Mouse (Mus musculus) midbrain, postnatal 0 days (tissue): ENCODE measurements around the gene BC030867. TPM values are rescaled to one million over a fixed set of nuclear protein-coding genes. Genes with fewer than 3 reads are reported as not detected.
A peak's percentile ranks its signal among the peaks of the same experiment; 100 is the strongest.

ENCODE experiments used
- ATAC-seq: fragments of 200-750 bp; cut with Nextera tagmentation; 2 replicates; pipeline ENCODE4 v1.8.0; 2017; ENCODE audit warnings: moderate number of reproducible peaks, mild to moderate bottlenecking, moderate TSS enrichment, moderate library complexity; ENCODE audit not compliant: low FRiP score
- DNase-seq: peaks from one replicate; pipeline ENCODE4 v3.0.0-alpha.2; 2015; ENCODE audit warnings: low spot score
- H3K27ac ChIP-seq: fragments of 300-500 bp; sonication (generic); 2 replicates; pipeline ENCODE4 v1.5.1; 2014; ENCODE audit warnings: low read depth, mild to moderate bottlenecking, low read length, mixed read lengths
- H3K27me3 ChIP-seq: fragments of 300-500 bp; sonication (generic); 2 replicates; pipeline ENCODE4 v1.6.1; 2014; ENCODE audit warnings: low read length, control low read depth, mixed read lengths; ENCODE audit not compliant: insufficient read depth
- H3K36me3 ChIP-seq: fragments of 300-500 bp; sonication (generic); 2 replicates; pipeline ENCODE4 v1.6.1; 2014; ENCODE audit warnings: low read length, control low read depth, mixed read lengths; ENCODE audit not compliant: insufficient read depth
- H3K4me1 ChIP-seq: fragments of 300-500 bp; sonication (generic); 2 replicates; pipeline ENCODE4 v1.6.1; 2014; ENCODE audit warnings: mild to moderate bottlenecking, control low read depth, antibody characterized with exemption, low read length, mixed read lengths; ENCODE audit not compliant: insufficient read depth
- H3K4me2 ChIP-seq: fragments of 300-500 bp; sonication (generic); 2 replicates; pipeline ENCODE4 v1.6.1; 2014; ENCODE audit warnings: low read depth, mild to moderate bottlenecking, low read length, mixed read lengths; ENCODE audit not compliant: poor library complexity, severe bottlenecking
- H3K4me3 ChIP-seq: fragments of 300-500 bp; sonication (generic); 2 replicates; pipeline ENCODE4 v1.5.1; 2014; ENCODE audit warnings: low read depth, mild to moderate bottlenecking, low read length, moderate library complexity
- H3K9ac ChIP-seq: fragments of 300-500 bp; sonication (generic); replicated peaks from 2 replicates; pipeline ENCODE4 v1.6.1; 2014; ENCODE audit warnings: mild to moderate bottlenecking, low read length, moderate library complexity, mixed read lengths; ENCODE audit not compliant: poor library complexity, severe bottlenecking
- H3K9me3 ChIP-seq: fragments of 300-500 bp; sonication (generic); 2 replicates; pipeline ENCODE4 v1.6.1; 2016; ENCODE audit warnings: low read length, control low read depth
- CTCF ChIP-seq: IDR thresholded peaks from 2 replicates; pipeline ENCODE4 v1.5.1; 2016; ENCODE audit warnings: antibody characterized with exemption, mild to moderate bottlenecking
- WGBS: fragments of 180-500 bp; shearing (Covaris S2); extraction: QIAGEN DNeasy Blood & Tissue Kit; methylation state at CpG from one replicate; pipeline ENCODE4 v1.1.7; 2014; 5-methylcytosine and 5-hydroxymethylcytosine counted together
- polyA plus RNA-seq: library from polyadenylated mRNA; unstranded; fragments of >200 nt; fragmentation: Nextera tagmentation; extraction: Ambion mirVana; gene quantifications from 2 replicates; pipeline ENCODE4 v1.2.1, GENCODE M21; 2015
- total RNA-seq: library from RNA; depleted of rRNA; stranded (reverse); fragments of >200 nt; gene quantifications from 2 replicates; pipeline ENCODE4 v1.2.3, GENCODE M21; 2014

Gene BC030867
- total and polyA plus RNA-seq, 2 experiments from 2014 or later: 0.53 to 2.1 TPM

- H3K27me3 ChIP-seq: no peaks in the 10 kb centered on the region
- TF ChIP-seq CTCF: no peak
- no peaks in the 10 kb centered on the region for H3K36me3 ChIP-seq
- H3K4me2 ChIP-seq: peak overlapping the region; percentile 97
- WGBS: 12% methylated on average over 9 of the region's 9 CpGs
- no peak overlapping the region for H3K27ac ChIP-seq
- peaks cover 3% of the 10 kb centered on the region; the same call in 1 of the 2 replicates for H3K4me1 ChIP-seq
- H3K9me3 ChIP-seq: no peaks in the 10 kb centered on the region
- H3K9ac ChIP-seq: no peak overlapping the region
- ATAC-seq (no peak), DNase-seq (no peak)
- H3K4me3 ChIP-seq: peak overlapping the region; percentile 34; the same call in 1 of the 2 replicates
These were observed 839 bp downstream of the BC030867 start for GRCm38 (mm10) chr11:102249351-102250090.

GRCm38 (mm10) chr11:102257514-102257913 is 8.8 kb downstream of the BC030867 start:
- Histone ChIP-seq H3K9me3 (no peaks in the 10 kb centered on the region), H3K27ac (no peak overlapping the region), H3K36me3 (no peaks in the 10 kb centered on the region), H3K4me3 (no peak overlapping the region), H3K4me1 (no peaks in the 10 kb centered on the region), H3K4me2 (no peak overlapping the region), H3K9ac (no peak overlapping the region), H3K27me3 (no peaks in the 10 kb centered on the region)
- WGBS: 25% methylated on average over 9 of the region's 9 CpGs
- no peak for ATAC-seq
- TF ChIP-seq CTCF: peak; percentile 56
- peak; percentile 19 for DNase-seq

- H3K9me3 ChIP-seq: no peaks in the 10 kb centered on the region
- H3K36me3 ChIP-seq: no peaks in the 10 kb centered on the region
- ATAC-seq: no peak
- H3K4me1 ChIP-seq: no peaks in the 10 kb centered on the region
- WGBS: 79% methylated on average over 6 of the region's 6 CpGs
- no peak for TF ChIP-seq CTCF
- no peak for DNase-seq
- no peak overlapping the region for H3K4me2 ChIP-seq
- no peak overlapping the region for H3K4me3 ChIP-seq
- H3K27ac ChIP-seq: no peak overlapping the region
- H3K27me3 ChIP-seq: no peaks in the 10 kb centered on the region
- H3K9ac ChIP-seq: no peak overlapping the region
These were observed 9.4 kb downstream of the BC030867 start for GRCm38 (mm10) chr11:102258095-102258494.

GRCm38 (mm10) chr11:102258521-102258920 is 9.8 kb downstream of the BC030867 start:
- no peaks in the 10 kb centered on the region for H3K36me3 ChIP-seq
- no peak for DNase-seq
- 93% methylated on average over 3 of the region's 3 CpGs for WGBS

GRCm38 (mm10) chr11:102263211-102263610 is 14.5 kb downstream of the BC030867 start:
- H3K36me3 ChIP-seq: no peaks in the 10 kb centered on the region
- TF ChIP-seq CTCF: no peak
- H3K27me3 ChIP-seq: no peaks in the 10 kb centered on the region
- WGBS: 92% methylated on average over 7 of the region's 7 CpGs
- H3K4me3 ChIP-seq: no peak overlapping the region
- no peaks in the 10 kb centered on the region for H3K9me3 ChIP-seq
- no peak overlapping the region for H3K9ac ChIP-seq
- ATAC-seq: no peak
- H3K4me2 ChIP-seq: no peak overlapping the region
- DNase-seq: no peak
- no peak overlapping the region for H3K27ac ChIP-seq
- no peaks in the 10 kb centered on the region for H3K4me1 ChIP-seq

More at GRCm38 (mm10) chr11:102258521-102258920, 9.8 kb downstream of the BC030867 start:
- peak; percentile 27 for TF ChIP-seq CTCF
- Histone ChIP-seq H3K9ac (no peak overlapping the region), H3K27ac (no peak overlapping the region), H3K4me2 (no peak overlapping the region), H3K4me1 (no peaks in the 10 kb centered on the region), H3K9me3 (no peaks in the 10 kb centered on the region), H3K27me3 (no peaks in the 10 kb centered on the region), H3K4me3 (no peak overlapping the region)
- no peak for ATAC-seq

- peak; percentile 46 for DNase-seq
- H3K4me2 ChIP-seq: no peak overlapping the region
- no peaks in the 10 kb centered on the region for H3K9me3 ChIP-seq
- no peaks in the 10 kb centered on the region for H3K4me1 ChIP-seq
- no peaks in the 10 kb centered on the region for H3K27me3 ChIP-seq
- no peak for TF ChIP-seq CTCF
- no peak overlapping the region for H3K4me3 ChIP-seq
- H3K27ac ChIP-seq: no peak overlapping the region
- H3K9ac ChIP-seq: no peak overlapping the region
- WGBS: 62% methylated on average over 14 of the region's 14 CpGs
- H3K36me3 ChIP-seq: no peaks in the 10 kb centered on the region
- ATAC-seq: peak; percentile 27; the same call in 1 of the 2 replicates
These were observed 17.1 kb downstream of the BC030867 start for GRCm38 (mm10) chr11:102265816-102266215.
